Mouse (Mus musculus) thymus, adult 2 months (tissue): ENCODE data around the gene Eif4e3. TPM values are rescaled to one million over a fixed set of nuclear protein-coding genes. Genes with fewer than 3 reads are reported as not detected.

ENCODE experiments used
- DNase-seq: peaks from one replicate; pipeline ENCODE4 v3.0.0; 2021
- H3K27ac ChIP-seq: fragments of 200-500 bp; 2 replicates; pipeline ENCODE4 v1.5.1; 2012; ENCODE audit warnings: low read length, control low read depth; ENCODE audit not compliant: control insufficient read depth, insufficient read depth
- H3K27me3 ChIP-seq: fragments of 200-500 bp; 2 replicates; pipeline ENCODE4 v1.6.1; 2012; ENCODE audit warnings: mild to moderate bottlenecking, low read length, moderate library complexity, mixed read lengths; ENCODE audit not compliant: control insufficient read depth, insufficient read depth
- H3K36me3 ChIP-seq: fragments of 200-500 bp; 2 replicates; pipeline ENCODE4 v1.6.1; 2012; ENCODE audit warnings: mild to moderate bottlenecking, low read length, moderate library complexity; ENCODE audit not compliant: control insufficient read depth, insufficient read depth
- H3K4me1 ChIP-seq: fragments of 200-500 bp; replicated peaks from 2 replicates; pipeline ENCODE4 v1.6.1; 2012; ENCODE audit warnings: low read length; ENCODE audit not compliant: control insufficient read depth, insufficient read depth
- H3K4me3 ChIP-seq: fragments of 200-500 bp; 2 replicates; pipeline ENCODE4 v1.5.1; 2012; ENCODE audit warnings: mild to moderate bottlenecking, low read length, control low read depth, moderate library complexity; ENCODE audit not compliant: control insufficient read depth, insufficient read depth
- CTCF ChIP-seq: fragments of 200-500 bp; IDR thresholded peaks from 2 replicates; pipeline ENCODE4 v1.5.1; 2012; ENCODE audit warnings: mild to moderate bottlenecking, control low read depth, low read length, moderate library complexity, borderline replicate concordance; ENCODE audit not compliant: control insufficient read depth, poor library complexity, insufficient read depth; ENCODE audit errors: extremely low read depth
- POLR2A ChIP-seq: fragments of 200-500 bp; IDR thresholded peaks from 2 replicates; pipeline ENCODE4 v1.6.1; 2012; ENCODE audit warnings: mild to moderate bottlenecking, low read length, control low read depth, moderate library complexity; ENCODE audit not compliant: control insufficient read depth, poor library complexity, insufficient read depth; ENCODE audit errors: extremely low read depth
- WGBS: fragments of 180-500 bp; shearing (Covaris S2); methylation state at CpG from one replicate; pipeline ENCODE4 v1.1.7; 2018; 5-methylcytosine and 5-hydroxymethylcytosine counted together
- polyA plus RNA-seq: library from polyadenylated mRNA; depleted of rRNA; stranded (reverse); fragments of >200 nt; gene quantifications from 2 replicates; pipeline ENCODE4 v1.2.3, GENCODE M21; 2012

Eif4e3 gene
- polyA plus RNA-seq, 1 experiment, result 34.4 TPM

DNA sequence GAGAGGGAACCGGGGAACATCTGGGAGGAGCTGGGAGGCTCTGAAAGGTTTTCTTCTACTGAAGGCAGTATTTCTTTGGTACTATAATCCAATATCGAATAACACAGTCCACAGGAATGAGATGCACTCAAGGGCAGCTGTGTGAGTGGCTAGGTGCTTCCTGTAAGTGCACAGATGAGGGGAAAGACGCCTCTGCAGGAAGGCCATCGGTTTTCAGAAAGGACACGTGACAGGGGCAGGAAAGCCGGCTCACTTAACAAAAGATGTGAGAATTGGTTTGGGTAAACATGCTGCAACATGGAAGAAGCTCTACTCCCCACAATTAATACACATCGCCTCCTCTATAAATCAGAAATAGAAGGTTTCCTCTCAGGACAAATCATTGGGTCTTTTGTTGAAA is 40.8 kb downstream of the Eif4e3 start:
- TF ChIP-seq POLR2A (no peak), CTCF (no peak)
- Histone ChIP-seq H3K27ac (no peak overlapping the region), H3K4me3 (no peak overlapping the region), H3K27me3 (no peaks in the 10 kb centered on the region), H3K4me1 (peaks cover 13% of the 10 kb centered on the region), H3K36me3 (peaks cover 9% of the 10 kb centered on the region)
- peak; percentile 40 for DNase-seq
- 27% methylated on average over 7 of the region's 7 CpGs for WGBS

DNA sequence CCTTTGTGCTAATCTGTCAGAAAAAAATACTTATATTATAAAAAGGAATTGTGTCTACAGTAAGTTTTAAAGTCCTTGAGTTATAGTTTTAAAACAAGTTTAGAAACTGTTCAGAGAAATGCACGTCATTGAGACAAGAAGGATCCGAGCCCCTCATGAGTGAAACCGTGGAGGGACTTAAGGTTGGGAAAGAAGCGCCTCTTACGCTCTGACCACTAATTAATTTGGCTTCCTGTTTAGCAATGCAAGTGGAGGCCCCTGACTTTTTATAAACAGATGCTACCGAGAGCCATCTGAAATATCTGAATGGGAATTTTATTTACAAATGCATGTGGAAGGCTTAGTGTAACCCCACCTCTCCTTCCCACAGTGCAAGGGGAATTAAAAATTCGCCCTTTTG is 41.3 kb downstream of the Eif4e3 start:
- no peak overlapping the region for H3K4me3 ChIP-seq
- peaks cover 9% of the 10 kb centered on the region for H3K36me3 ChIP-seq
- peaks cover 12% of the 10 kb centered on the region for H3K4me1 ChIP-seq
- TF ChIP-seq POLR2A, result no peak
- no peak for TF ChIP-seq CTCF
- WGBS, result 77% methylated on average over 7 of the region's 7 CpGs
- no peaks in the 10 kb centered on the region for H3K27me3 ChIP-seq
- H3K27ac ChIP-seq, result no peak overlapping the region
- no peak for DNase-seq

DNA sequence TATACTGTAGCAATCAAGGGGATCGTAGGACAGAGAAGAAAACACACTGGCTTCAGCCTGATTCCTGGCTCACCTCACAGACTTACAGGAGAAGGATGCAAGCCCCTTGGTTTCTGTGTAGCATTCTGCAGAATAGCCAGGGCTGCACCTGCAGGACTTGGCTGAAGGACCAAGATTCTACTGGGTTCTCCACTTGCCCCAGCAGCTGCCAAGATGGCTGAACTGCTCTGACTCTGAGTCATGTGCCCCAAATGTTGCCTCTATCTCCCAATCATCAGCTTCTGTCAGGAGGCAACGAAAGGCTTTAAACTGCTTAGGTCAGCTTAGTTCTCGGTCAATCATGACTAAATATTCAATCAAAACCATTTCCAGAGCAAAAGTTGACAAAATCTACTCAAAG is 42.0 kb downstream of the Eif4e3 start:
- no peak for DNase-seq
- H3K27ac ChIP-seq, result no peak overlapping the region
- H3K27me3 ChIP-seq, result no peaks in the 10 kb centered on the region
- TF ChIP-seq POLR2A (no peak), CTCF (no peak)
- H3K4me3 ChIP-seq, result no peak overlapping the region
- WGBS, result 88% methylated on average over 3 of the region's 3 CpGs
- H3K4me1 ChIP-seq, result peaks cover 15% of the 10 kb centered on the region
- H3K36me3 ChIP-seq, result peaks cover 3% of the 10 kb centered on the region; the same call in 1 of the 2 replicates

DNA sequence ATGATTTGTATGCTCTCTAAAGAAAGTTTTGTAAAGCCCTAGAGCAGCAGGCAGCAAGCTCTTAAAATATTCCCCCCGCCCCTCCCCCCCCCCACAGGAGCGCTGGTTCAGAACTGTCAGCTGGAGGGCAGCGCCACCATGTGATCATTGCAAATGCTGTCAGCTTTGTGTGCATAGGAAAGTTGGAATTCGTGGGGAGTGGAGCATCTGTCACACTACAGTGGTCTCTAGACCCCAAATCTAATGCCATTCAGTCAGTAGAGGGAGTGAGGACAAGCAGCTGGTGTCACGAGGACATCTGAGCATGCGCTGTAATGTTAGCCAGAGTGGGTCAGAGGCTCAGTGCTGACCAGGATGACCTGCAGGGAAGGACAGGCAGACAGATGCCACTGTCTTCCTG is 42.9 kb downstream of the Eif4e3 start:
- 86% methylated on average over 6 of the region's 6 CpGs for WGBS
- TF ChIP-seq POLR2A, result no peak
- no peak for TF ChIP-seq CTCF
- peaks cover 3% of the 10 kb centered on the region; the same call in 1 of the 2 replicates for H3K36me3 ChIP-seq
- H3K27me3 ChIP-seq, result no peaks in the 10 kb centered on the region
- no peak for DNase-seq
- H3K4me1 ChIP-seq, result peaks cover 17% of the 10 kb centered on the region
- H3K27ac ChIP-seq, result no peak overlapping the region
- no peak overlapping the region for H3K4me3 ChIP-seq

DNA sequence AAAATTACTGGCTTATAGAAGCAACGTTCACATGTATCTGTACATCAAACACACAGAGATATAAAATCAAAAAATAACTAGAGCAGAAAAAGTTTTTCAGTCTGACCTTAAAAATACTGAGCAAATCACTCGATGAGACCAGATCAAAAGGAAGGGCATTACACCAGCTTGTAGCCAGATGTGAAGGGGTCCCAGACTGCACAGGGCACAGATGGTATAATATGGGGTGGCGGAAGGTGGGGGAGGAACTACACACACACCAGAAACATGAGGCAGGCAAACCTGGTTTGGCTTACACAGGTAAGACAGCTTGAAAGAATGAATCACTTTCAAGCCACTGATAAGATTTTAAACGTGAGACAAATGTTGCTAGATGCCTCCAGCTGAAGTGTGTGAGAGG is 45.4 kb downstream of the Eif4e3 start:
- Histone ChIP-seq H3K4me3 (no peak overlapping the region), H3K27me3 (no peaks in the 10 kb centered on the region), H3K27ac (no peak overlapping the region), H3K4me1 (peaks cover 14% of the 10 kb centered on the region), H3K36me3 (0 out of 2 replicates have a peak, but pooled peaks cover 3% of the 10 kb centered on the region)
- TF ChIP-seq POLR2A (no peak), CTCF (no peak)
- DNase-seq, result no peak
- 78% methylated on average over 4 of the region's 4 CpGs for WGBS

DNA sequence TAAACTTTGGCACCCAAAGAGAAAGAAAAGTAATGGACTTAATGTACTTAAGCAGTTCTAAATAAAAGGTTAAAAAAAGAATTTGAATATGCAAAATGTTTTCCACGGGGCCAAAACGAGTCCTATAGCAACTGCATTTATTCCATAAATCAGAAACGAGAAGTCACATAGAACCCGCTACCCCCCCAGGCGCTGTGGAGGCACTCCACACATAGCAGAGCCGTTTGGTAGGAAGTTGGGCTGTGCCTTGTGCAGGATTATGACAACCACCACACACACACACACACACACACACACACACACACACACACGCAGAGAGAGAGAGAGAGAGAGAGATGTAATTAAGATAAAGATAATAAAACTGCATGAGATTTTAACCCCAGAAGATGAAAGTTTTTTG is 46.1 kb downstream of the Eif4e3 start:
- no peak overlapping the region for H3K4me3 ChIP-seq
- no peaks in the 10 kb centered on the region for H3K27me3 ChIP-seq
- no peak overlapping the region for H3K27ac ChIP-seq
- WGBS, result 27% methylated on average over 7 of the region's 7 CpGs
- DNase-seq, result no peak
- TF ChIP-seq POLR2A (no peak), CTCF (no peak)
- peaks cover 10% of the 10 kb centered on the region for H3K4me1 ChIP-seq
- 0 out of 2 replicates have a peak, but pooled peaks cover 3% of the 10 kb centered on the region for H3K36me3 ChIP-seq

DNA sequence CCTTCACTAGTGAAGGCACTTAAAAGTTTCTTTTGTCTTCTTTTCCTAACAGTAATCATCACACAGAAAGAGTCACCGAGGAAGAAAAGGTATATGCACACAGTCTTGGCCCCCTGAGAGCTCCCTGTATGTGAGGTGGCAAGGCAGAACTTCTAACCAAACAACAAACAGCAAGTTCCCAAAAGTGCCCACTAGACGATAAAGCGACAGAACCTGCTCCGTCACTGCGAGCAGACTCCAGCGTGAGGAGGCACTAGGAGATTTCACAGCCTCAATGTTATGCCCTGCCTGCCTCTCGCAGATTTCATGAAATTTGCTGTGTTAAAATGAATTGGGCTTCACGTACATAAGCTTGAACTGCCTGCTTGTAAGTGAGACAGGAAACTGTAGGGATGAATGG is 46.6 kb downstream of the Eif4e3 start:
- no peak overlapping the region for H3K4me3 ChIP-seq
- H3K27ac ChIP-seq, result no peak overlapping the region
- H3K36me3 ChIP-seq, result 0 out of 2 replicates have a peak, but pooled peaks cover 3% of the 10 kb centered on the region
- H3K4me1 ChIP-seq, result peaks cover 9% of the 10 kb centered on the region
- no peak for DNase-seq
- TF ChIP-seq CTCF (no peak), POLR2A (no peak)
- 70% methylated on average over 8 of the region's 8 CpGs for WGBS
- H3K27me3 ChIP-seq, result no peaks in the 10 kb centered on the region
